Mouse (Mus musculus) mouse trophoblast stem cell (cell line): ENCODE data around the gene Anks1b.

Source experiments
- in situ Hi-C, 2 experiments: fragments of 300-500 bp; cut with MseI, MboI; formaldehyde crosslinking; loops; 2 replicates in 1 of 2; 3 replicates in 1 of 2; pipeline ENCODE4 v1.15.1; 2025

Anks1b gene

DNA sequence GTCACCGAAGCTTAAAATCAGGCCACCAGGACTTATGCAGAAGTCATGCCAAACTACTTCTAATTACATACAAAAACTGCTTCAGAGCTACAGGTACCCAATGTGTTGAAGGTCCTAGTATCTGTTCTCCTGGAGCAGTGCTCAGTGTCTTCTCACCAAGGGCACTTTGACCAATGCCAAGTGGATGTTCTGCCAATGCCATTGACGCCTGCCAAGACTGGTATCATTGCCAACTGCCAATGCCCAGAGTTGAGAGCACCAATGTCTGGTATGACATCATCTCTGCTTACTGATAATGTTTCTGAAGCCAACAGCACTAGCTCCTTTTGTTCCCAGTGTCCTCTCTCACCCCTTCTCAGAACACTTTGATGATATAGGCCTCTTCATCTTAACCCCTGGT, 793.4 kb downstream of the Anks1b start:
- in situ Hi-C loops, result no loop called here

GRCm38 (mm10) chr10:90670291-90670690, 797.0 kb downstream of the Anks1b start:
- in situ Hi-C loops, result no loop called here

DNA sequence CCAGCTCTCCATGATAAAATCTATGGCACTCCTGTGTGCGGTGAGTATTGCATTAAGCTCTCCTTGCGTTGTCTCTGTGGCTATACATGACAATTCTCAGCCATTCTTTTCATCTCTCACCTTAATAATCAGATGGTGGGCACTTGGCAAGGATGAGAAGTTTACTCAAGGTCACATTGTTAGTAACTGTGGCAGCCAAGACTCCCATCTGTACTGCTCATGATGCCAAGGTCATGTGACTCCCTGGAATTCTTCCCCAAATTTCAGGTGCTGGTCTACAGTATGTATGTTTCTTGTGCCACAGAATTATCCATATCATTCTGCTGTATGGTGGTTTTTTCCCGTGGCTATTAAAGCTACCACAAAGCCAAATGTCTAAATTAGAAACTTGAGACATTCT, 798.8 kb downstream of the Anks1b start:
- in situ Hi-C loops, result no loop called here

- in situ Hi-C loops, result no loop called here
These were observed 801.1 kb downstream of the Anks1b start for GRCm38 (mm10) chr10:90674362-90674761.

DNA sequence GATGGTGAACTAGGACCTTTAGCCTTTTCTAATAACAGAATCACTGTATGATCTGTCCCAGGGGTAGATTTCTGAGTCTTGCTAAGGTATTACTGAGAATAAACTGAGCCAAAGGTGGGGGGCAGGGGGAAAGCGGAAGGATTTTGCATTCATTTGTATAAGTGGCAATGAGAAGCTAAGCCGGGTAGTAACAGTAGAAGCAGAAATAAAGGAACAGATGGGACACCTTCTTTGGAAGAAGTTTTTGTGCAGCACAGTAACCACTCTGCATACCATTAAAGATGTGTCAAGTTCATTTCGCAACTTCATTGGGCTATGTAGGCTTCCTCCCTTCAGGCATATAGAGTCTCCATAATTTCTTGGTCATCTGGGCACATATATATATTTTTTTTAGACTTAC, 804.1 kb downstream of the Anks1b start:
- in situ Hi-C loops, result loop anchor here in 1 of 2 experiments (25.0 kb wide), 1 partner anchor 265 kb away; no protein-coding TSS in a partner anchor

DNA sequence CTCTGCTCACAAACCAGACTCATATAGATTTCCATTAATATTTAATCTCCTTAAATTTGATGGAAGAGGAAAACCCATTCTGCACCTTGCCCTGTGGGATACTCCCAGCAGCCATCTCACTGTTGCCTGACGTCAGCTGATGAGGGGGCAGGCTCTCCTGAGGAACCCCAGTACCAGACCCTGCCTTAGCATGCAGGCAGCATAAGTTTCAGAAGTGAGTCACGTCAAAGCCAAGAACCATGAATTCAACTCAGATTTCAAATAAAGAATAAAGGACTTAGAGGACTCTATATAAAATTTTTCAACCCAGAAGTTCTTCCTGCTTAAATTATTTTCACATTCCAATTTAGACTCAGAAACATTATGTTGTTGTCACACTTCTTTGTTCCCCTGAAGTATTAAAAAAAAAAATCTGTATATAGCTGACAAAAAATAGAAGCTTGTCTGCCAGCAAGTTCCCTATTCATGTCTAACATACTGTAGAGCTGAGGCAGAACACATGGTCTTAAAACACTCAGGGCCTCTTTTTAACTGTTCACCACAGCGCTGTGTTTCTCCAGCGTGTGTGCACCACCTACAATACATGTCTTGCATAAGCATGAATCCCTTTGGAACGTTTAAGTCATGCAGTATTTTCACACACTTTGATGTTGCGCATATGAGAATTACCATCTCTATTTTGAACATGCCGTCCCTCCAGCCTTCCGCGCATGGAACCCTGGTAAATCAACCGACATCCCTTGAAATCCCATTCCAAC, 806.6 kb downstream of the Anks1b start:
- in situ Hi-C loops, result loop anchor here in 1 of 2 experiments (25.0 kb wide), 1 partner anchor 268 kb away; no protein-coding TSS in a partner anchor

DNA sequence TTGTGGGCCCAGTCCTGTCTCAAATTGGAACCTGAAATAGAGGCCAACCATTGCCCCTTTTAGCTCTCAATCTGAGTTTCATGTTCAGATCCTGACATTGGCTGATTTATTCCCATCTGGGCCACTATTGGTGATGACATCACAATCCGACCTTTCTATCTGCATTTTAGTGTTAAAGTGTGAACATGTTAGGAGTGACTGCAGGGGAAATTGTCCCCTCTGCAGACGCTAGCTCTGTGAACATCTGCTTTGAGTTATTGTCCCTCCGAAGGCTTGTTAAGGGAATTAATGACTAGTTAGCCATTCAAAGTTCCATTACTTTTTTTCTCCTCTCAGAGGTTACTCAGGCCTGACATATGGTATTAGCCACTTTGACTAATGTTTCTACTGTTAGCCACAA, 810.5 kb downstream of the Anks1b start:
- in situ Hi-C loops, result loop anchor here in 1 of 2 experiments (25.0 kb wide), 1 partner anchor 272 kb away; no protein-coding TSS in a partner anchor

GRCm38 (mm10) chr10:90685367-90685766, 812.1 kb downstream of the Anks1b start:
- in situ Hi-C loops, result loop anchor here (5.0 to 25.0 kb wide), 2 partner anchors 273 to 598 kb away; no protein-coding TSS in a partner anchor

DNA sequence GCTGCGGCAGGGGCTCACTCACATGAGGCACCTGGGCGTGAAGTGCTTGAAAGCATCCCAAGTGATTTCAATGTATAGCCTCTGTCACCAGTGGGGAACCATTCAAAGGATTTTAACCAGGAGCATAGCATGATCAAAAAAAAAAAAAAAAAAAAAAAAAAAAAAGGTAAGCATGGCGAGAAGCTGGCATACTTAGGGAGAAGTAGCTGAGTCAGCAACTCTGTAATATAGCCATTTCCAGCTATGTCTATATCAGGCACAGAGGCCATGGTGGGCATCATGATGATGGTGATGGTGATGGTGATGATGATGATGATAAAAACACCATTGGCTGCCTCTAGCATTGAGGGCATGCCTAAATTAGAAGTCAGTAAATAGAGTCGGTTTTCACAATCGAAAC, 814.8 kb downstream of the Anks1b start:
- in situ Hi-C loops, result loop anchor here (5.0 to 25.0 kb wide), 2 partner anchors 276 to 601 kb away; no protein-coding TSS in a partner anchor

GRCm38 (mm10) chr10:90688696-90689252, 815.5 kb downstream of the Anks1b start:
- in situ Hi-C loops, result loop anchor here (5.0 to 25.0 kb wide), 2 partner anchors 276 to 601 kb away; no protein-coding TSS in a partner anchor

GRCm38 (mm10) chr10:90689854-90690513, 816.7 kb downstream of the Anks1b start:
- in situ Hi-C loops, result loop anchor here (5.0 to 25.0 kb wide), 3 partner anchors 278 to 605 kb away; no protein-coding TSS in a partner anchor

GRCm38 (mm10) chr10:90696687-90697086, 823.4 kb downstream of the Anks1b start:
- in situ Hi-C loops, result loop anchor here in 1 of 2 experiments (10.0 to 25.0 kb wide), 2 partner anchors 284 to 612 kb away; no protein-coding TSS in a partner anchor

GRCm38 (mm10) chr10:90697413-90697812, 824.1 kb downstream of the Anks1b start:
- in situ Hi-C loops, result loop anchor here in 1 of 2 experiments (10.0 to 25.0 kb wide), 2 partner anchors 285 to 613 kb away; no protein-coding TSS in a partner anchor

GRCm38 (mm10) chr10:90699211-90699610, 825.9 kb downstream of the Anks1b start:
- in situ Hi-C loops, result loop anchor here in 1 of 2 experiments (10.0 to 25.0 kb wide), 2 partner anchors 287 to 614 kb away; no protein-coding TSS in a partner anchor

- in situ Hi-C loops, result no loop called here
These were observed 831.3 kb downstream of the Anks1b start for GRCm38 (mm10) chr10:90704602-90705001.

DNA sequence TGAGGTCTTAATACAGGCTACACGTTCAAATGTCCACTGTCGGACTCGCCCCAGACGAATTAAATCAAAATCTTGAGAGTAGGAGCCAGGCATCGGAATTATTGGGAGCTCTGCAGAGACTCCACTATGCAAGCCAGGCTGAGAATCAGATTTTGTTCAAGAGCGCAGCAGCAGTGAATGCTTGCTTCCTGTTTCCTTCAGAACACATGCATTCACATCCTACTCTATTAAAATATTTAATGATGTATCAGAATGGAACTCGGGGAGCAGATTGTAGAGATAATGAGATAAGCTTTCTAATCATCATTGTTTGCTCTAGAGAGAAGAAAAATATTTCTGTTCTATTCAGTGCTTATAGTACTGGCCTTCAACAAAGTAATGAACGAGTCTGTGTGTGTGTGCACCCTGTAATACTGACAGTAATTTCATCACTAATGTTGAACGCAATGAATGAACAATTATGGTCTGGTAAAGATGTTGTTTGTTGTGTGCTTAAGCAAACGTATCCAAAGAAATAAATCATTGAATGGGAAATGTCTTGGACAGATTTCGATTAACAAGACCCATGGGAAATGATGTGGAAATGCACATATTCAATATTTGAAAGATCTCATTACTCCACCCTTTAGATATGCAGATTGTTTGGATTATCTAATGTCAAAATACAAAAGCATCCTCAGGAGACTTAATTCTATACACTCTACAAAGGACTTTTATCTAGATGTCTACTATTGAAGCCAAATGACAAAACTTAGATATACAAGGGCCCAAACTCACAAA, 835.7 kb downstream of the Anks1b start:
- in situ Hi-C loops, result no loop called here

GRCm38 (mm10) chr10:90709602-90709931, 836.3 kb downstream of the Anks1b start:
- in situ Hi-C loops, result no loop called here

DNA sequence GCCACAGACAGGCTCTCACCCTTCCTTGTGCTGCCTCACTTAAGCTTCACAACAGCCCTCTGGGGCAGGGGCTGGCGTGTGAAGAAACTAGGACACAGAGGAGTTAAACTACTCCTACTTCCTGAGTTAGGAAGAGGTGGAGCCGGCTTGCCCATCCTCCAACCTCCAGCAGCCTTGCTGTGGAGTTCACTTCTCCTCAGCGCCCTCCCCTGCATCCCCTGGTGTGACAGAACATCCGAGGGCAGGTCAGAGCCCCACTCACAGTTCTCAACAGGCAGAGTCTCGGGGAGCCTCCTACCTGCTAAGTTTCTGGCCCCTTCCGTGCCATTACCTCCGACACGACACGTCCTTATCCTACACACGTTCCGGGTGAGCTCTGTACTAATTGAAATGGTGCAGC, 844.7 kb downstream of the Anks1b start:
- in situ Hi-C loops, result no loop called here

- in situ Hi-C loops, result no loop called here
These were observed 845.4 kb downstream of the Anks1b start for GRCm38 (mm10) chr10:90718684-90719083.

- in situ Hi-C loops, result loop anchor here in 1 of 2 experiments (10.0 kb wide), 1 partner anchor 315 kb away; no protein-coding TSS in a partner anchor
These were observed 846.7 kb downstream of the Anks1b start for GRCm38 (mm10) chr10:90719996-90720395.

DNA sequence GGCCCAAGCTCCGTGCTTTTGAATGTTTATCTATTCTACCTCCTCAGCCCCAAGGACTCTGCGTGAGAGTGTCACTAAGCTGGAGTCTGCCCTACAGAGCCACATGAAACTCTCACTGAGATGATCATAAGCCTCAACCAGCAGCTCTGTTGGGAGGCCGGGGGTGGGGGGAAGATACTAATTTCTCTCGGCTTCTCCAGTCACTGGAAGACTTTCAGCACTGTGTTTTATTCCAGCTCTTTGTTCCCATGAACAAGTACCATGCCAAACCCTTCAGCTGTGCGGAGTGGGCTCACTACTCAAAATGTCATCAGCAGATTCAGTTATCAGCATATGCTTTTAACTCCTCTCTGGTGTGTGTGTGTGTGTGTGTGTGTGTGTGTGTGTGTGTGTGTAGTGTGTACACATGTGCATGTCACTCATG, 849.8 kb downstream of the Anks1b start:
- in situ Hi-C loops, result loop anchor here in 1 of 2 experiments (10.0 kb wide), 1 partner anchor 312 kb away; no protein-coding TSS in a partner anchor
